Mouse (Mus musculus): ENCODE results near the gene Tfap2b. TPM values are rescaled to one million over a fixed set of nuclear protein-coding genes. Genes with fewer than 3 reads are reported as not detected.

Tfap2b gene
- polyA plus RNA-seq, 1 experiment from 2014 or later = 15.1 TPM

Other genes with a start within 250 kb of the Tfap2b start
- not detected in 2 replicates for gene Tfap2d, start 105.9 kb upstream of the Tfap2b start, polyA plus RNA-seq (2014; fragmentation: Nextera tagmentation; extraction: Ambion mirVana)